Mouse (Mus musculus): ENCODE data around the gene Rps25. TPM values are rescaled to one million over a fixed set of nuclear protein-coding genes. Genes with fewer than 3 reads are reported as not detected.

Rps25 gene
- polyA plus RNA-seq, 2 experiments, result 1,089 to 2,837 TPM

DNA sequence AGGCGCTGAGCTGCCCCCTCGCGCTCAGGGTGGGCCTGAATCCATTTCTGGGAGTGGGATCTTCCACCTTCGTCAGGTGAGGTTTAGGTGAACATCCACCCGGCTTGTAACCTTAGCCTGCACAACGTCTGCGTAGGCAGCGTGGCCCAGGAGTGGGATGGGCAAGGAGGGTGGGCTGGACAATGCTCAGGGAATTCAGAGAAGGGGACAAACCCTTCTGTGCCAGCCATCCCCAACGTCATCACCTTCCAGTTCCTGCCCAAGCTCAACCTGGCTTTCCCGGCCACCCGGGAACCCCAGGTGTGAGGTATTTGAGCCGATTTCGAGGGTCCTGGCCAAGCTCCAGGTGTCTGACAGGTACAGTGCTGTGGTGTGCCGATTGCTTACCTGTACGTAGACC, 27.1 kb upstream of the Rps25 start:
- Histone ChIP-seq H3K27ac (replicated peaks; ENCODE audit: low read depth, low read length) (peak overlapping the region; percentile 84), H3K4me1 (ENCODE audit: control insufficient read depth, insufficient read depth, low read length) (peaks cover 7% of the 10 kb centered on the region), H3K27me3 (ENCODE audit: control insufficient read depth, insufficient read depth, low read length) (no peaks in the 10 kb centered on the region), H3K9me3 (ENCODE audit: control insufficient read depth, low read length) (no peaks in the 10 kb centered on the region), H3K4me3 (replicated peaks; ENCODE audit: low read length) (peak overlapping the region; percentile 88), H3K9ac (ENCODE audit: low read depth, low read length, severe bottlenecking) (peak overlapping the region; percentile 90), H3K36me3 (ENCODE audit: control insufficient read depth, insufficient read depth, low read length) (peaks cover 39% of the 10 kb centered on the region), H3K4me2 (replicated peaks; ENCODE audit: low read depth, low read length, severe bottlenecking) (peak overlapping the region; percentile 95)
- WGBS, result 9% methylated on average over 15 of the region's 15 CpGs
- TF ChIP-seq POLR2A (IDR thresholded peaks at IDR 0.05; ENCODE audit: borderline replicate concordance, extremely low read depth, insufficient read depth, insufficient read length), result no peak
- no peak for DNase-seq (ENCODE audit: low spot score)
- 0 out of 2 replicates have a peak, but pooled peaks have one; percentile 2 for ATAC-seq (ENCODE audit: low FRiP score, low read depth)

GRCm38 (mm10) chr9:44384596-44384995, 22.3 kb upstream of the Rps25 start:
- Histone ChIP-seq H3K9ac (ENCODE audit: low read depth, low read length, severe bottlenecking) (no peak overlapping the region), H3K27ac (replicated peaks; ENCODE audit: low read depth, low read length) (no peak overlapping the region), H3K9me3 (ENCODE audit: control insufficient read depth, low read length) (no peaks in the 10 kb centered on the region), H3K4me1 (ENCODE audit: control insufficient read depth, insufficient read depth, low read length) (peaks cover 7% of the 10 kb centered on the region), H3K27me3 (ENCODE audit: control insufficient read depth, insufficient read depth, low read length) (no peaks in the 10 kb centered on the region), H3K4me2 (replicated peaks; ENCODE audit: low read depth, low read length, severe bottlenecking) (no peak overlapping the region), H3K36me3 (ENCODE audit: control insufficient read depth, insufficient read depth, low read length) (peaks cover 83% of the 10 kb centered on the region), H3K4me3 (replicated peaks; ENCODE audit: low read length) (no peak overlapping the region)
- WGBS, result 95% methylated on average over 13 of the region's 13 CpGs
- no peak for TF ChIP-seq POLR2A (IDR thresholded peaks at IDR 0.05; ENCODE audit: borderline replicate concordance, extremely low read depth, insufficient read depth, insufficient read length)
- DNase-seq (ENCODE audit: low spot score), result no peak
- ATAC-seq (ENCODE audit: low FRiP score, low read depth), result no peak

GRCm38 (mm10) chr9:44387221-44387620, 19.7 kb upstream of the Rps25 start:
- Histone ChIP-seq H3K36me3 (ENCODE audit: control insufficient read depth, insufficient read depth, low read length) (peaks cover 94% of the 10 kb centered on the region), H3K4me2 (replicated peaks; ENCODE audit: low read depth, low read length, severe bottlenecking) (no peak overlapping the region), H3K27ac (replicated peaks; ENCODE audit: low read depth, low read length) (no peak overlapping the region), H3K4me3 (replicated peaks; ENCODE audit: low read length) (no peak overlapping the region), H3K9ac (ENCODE audit: low read depth, low read length, severe bottlenecking) (no peak overlapping the region), H3K27me3 (ENCODE audit: control insufficient read depth, insufficient read depth, low read length) (no peaks in the 10 kb centered on the region), H3K9me3 (ENCODE audit: control insufficient read depth, low read length) (no peaks in the 10 kb centered on the region), H3K4me1 (ENCODE audit: control insufficient read depth, insufficient read depth, low read length) (no peaks in the 10 kb centered on the region)
- 81% methylated on average over 3 of the region's 3 CpGs for WGBS
- DNase-seq (ENCODE audit: low spot score), result no peak
- ATAC-seq (ENCODE audit: low FRiP score, low read depth), result no peak
- TF ChIP-seq POLR2A (IDR thresholded peaks at IDR 0.05; ENCODE audit: borderline replicate concordance, extremely low read depth, insufficient read depth, insufficient read length), result no peak

- H3K4me1 ChIP-seq (ENCODE audit: control insufficient read depth, insufficient read depth, low read length), result no peaks in the 10 kb centered on the region
- no peak overlapping the region for H3K4me2 ChIP-seq (replicated peaks; ENCODE audit: low read depth, low read length, severe bottlenecking)
- no peak for TF ChIP-seq POLR2A (IDR thresholded peaks at IDR 0.05; ENCODE audit: borderline replicate concordance, extremely low read depth, insufficient read depth, insufficient read length)
- no peaks in the 10 kb centered on the region for H3K27me3 ChIP-seq (ENCODE audit: control insufficient read depth, insufficient read depth, low read length)
- H3K36me3 ChIP-seq (ENCODE audit: control insufficient read depth, insufficient read depth, low read length), result peaks cover 78% of the 10 kb centered on the region
- no peak overlapping the region for H3K4me3 ChIP-seq (replicated peaks; ENCODE audit: low read length)
- no peak overlapping the region for H3K9ac ChIP-seq (ENCODE audit: low read depth, low read length, severe bottlenecking)
- 63% methylated on average over 8 of the region's 8 CpGs for WGBS
- ATAC-seq (ENCODE audit: low FRiP score, low read depth) (no peak), DNase-seq (ENCODE audit: low spot score) (peak; percentile 42)
- H3K27ac ChIP-seq (replicated peaks; ENCODE audit: low read depth, low read length), result no peak overlapping the region
- H3K9me3 ChIP-seq (ENCODE audit: control insufficient read depth, low read length), result no peaks in the 10 kb centered on the region
Measured at GRCm38 (mm10) chr9:44389273-44389672, 17.7 kb upstream of the Rps25 start.

DNA sequence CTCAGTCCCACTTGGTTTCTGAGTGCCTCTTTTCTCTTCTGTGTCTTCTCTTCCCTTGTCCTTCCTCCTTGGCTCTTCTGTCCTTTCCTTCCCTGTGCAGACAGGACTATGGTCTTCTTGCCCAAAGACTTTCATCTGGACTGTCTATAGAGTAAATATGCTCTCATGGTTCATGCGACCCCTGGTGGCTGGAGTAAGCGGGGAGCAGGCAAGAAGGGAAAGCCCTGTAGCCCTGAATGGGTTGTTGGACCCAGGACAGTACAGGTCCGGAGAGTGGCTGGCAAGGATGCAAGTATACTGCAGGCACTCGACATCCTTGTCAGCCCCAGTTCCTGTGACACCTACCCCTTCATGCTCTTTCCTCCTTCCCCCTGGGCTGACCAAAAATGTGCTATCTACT, 15.5 kb upstream of the Rps25 start:
- Histone ChIP-seq H3K4me2 (replicated peaks; ENCODE audit: low read depth, low read length, severe bottlenecking) (no peak overlapping the region), H3K4me3 (replicated peaks; ENCODE audit: low read length) (no peak overlapping the region), H3K9ac (ENCODE audit: low read depth, low read length, severe bottlenecking) (no peak overlapping the region), H3K27ac (replicated peaks; ENCODE audit: low read depth, low read length) (no peak overlapping the region), H3K27me3 (ENCODE audit: control insufficient read depth, insufficient read depth, low read length) (no peaks in the 10 kb centered on the region), H3K9me3 (ENCODE audit: control insufficient read depth, low read length) (no peaks in the 10 kb centered on the region), H3K4me1 (ENCODE audit: control insufficient read depth, insufficient read depth, low read length) (no peaks in the 10 kb centered on the region), H3K36me3 (ENCODE audit: control insufficient read depth, insufficient read depth, low read length) (peaks cover 59% of the 10 kb centered on the region)
- 35% methylated on average over 4 of the region's 4 CpGs for WGBS
- TF ChIP-seq POLR2A (IDR thresholded peaks at IDR 0.05; ENCODE audit: borderline replicate concordance, extremely low read depth, insufficient read depth, insufficient read length), result no peak
- DNase-seq (ENCODE audit: low spot score) (peak; percentile 42), ATAC-seq (ENCODE audit: low FRiP score, low read depth) (peak; percentile 55)
